Mouse (Mus musculus): ENCODE measurements around the gene Scarf1. TPM values are rescaled to one million over a fixed set of nuclear protein-coding genes. Genes with fewer than 3 reads are reported as not detected.
"Not testable (repeated sequence)": the region's sequence is repeated elsewhere in the genome, so short reads cannot be mapped to it uniquely, and the experiment has no call there.

Gene Scarf1
- polyA plus RNA-seq, 1 experiment from 2014 or later: 5.4 TPM

DNA sequence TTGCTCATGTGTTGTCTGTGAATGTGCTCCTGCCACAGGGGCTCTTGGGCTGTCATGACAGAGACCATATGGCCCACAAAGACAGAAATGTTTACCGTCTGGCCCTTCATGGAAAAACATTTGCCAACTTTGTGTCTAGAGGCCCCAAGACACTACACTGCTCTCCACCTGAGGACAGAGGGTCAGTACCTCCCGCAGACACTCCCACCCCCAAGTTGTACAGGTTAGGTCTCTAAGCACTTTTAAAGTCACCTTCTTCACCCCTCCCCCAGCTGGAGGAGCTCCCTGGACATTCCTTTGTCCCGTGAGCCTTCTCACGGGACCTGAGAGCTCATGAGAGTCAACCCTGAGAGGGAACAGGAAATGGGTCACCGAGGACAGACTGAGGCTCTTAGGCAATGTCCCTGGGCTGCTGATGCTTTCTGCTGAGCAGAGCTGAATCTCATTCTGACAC lies 36.3 kb downstream of the Scarf1 start:
- Histone ChIP-seq H3K27ac (peak overlapping the region; percentile 62), H3K9me3 (no peaks in the 10 kb centered on the region), H3K36me3 (replicated peaks) (no peaks in the 10 kb centered on the region), H3K4me1 (peaks cover 53% of the 10 kb centered on the region), H3K27me3 (ENCODE audit: poor library complexity, severe bottlenecking) (no peaks in the 10 kb centered on the region), H3K4me3 (no peak overlapping the region)
- 59% methylated on average over 5 of the region's 5 CpGs for WGBS
- DNase-seq (ENCODE audit: extremely low spot score, low spot score): no peak

DNA sequence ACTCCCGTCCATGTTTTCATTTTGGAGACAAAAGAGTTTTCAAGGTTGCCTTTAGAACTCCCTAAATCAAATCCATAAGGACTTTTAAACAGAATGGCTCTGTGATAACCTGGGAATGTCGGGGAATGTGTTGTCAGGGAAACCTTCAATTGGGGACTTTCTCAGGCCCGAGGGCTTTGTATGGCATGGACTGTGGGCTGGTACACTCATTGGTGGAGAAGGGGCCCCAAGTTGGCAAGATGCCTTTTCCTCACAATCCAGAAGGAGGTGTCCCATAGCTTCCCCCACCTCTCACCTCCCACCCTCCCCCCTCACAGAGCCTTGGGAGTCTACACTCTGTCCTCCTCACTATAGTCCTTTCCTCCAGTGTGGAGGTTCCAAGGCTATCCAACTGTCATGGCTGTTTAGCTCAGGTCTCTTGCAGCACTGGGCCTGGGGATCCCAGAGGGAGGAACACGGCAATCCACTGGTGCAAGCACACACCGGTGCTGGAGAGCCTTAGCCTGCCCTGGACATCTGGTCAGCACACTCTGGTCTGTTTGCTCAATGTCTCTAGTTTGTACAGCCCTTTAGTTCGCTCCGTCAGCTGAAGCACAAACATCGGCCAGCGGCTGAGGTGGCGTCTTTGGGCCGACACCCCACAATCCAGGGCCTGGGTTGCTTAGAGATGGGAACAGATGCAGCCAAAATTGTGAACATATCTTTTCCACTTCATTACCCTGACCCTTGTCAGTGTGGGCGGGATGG lies 37.0 kb downstream of the Scarf1 start:
- no peaks in the 10 kb centered on the region for H3K9me3 ChIP-seq
- H3K27ac ChIP-seq: peak overlapping the region; percentile 62
- WGBS: 74% methylated on average over 12 of the region's 12 CpGs
- no peaks in the 10 kb centered on the region for H3K36me3 ChIP-seq (replicated peaks)
- H3K27me3 ChIP-seq (ENCODE audit: poor library complexity, severe bottlenecking): no peaks in the 10 kb centered on the region
- H3K4me1 ChIP-seq: peaks cover 52% of the 10 kb centered on the region
- H3K4me3 ChIP-seq: no peak overlapping the region
- no peak for DNase-seq (ENCODE audit: extremely low spot score, low spot score)

DNA sequence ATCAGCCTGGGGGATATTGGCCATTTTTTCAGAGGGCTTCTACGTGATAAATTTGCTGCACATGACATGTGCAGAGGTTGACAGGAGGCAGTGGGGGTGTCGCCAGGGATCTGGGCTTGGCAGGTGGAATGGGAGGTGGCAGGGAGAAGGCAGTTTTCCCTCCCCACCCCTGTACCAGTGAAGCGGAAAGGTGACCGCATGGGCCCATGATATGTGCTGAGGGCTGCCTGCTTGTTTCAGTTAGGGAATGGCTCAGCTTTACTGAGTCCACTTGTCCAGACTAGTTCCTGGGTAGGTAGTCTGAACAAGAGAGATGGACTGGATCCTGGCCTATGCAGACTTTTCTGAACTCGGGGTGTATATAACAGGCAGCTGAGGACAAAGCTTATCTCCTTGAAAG lies 38.0 kb downstream of the Scarf1 start:
- Histone ChIP-seq H3K27me3 (ENCODE audit: poor library complexity, severe bottlenecking) (no peaks in the 10 kb centered on the region), H3K9me3 (no peaks in the 10 kb centered on the region), H3K36me3 (replicated peaks) (no peaks in the 10 kb centered on the region), H3K4me3 (no peak overlapping the region), H3K4me1 (peaks cover 43% of the 10 kb centered on the region), H3K27ac (0 out of 2 replicates have a peak overlapping the region, but pooled peaks have one; percentile 64)
- 93% methylated on average over 5 of the region's 5 CpGs for WGBS
- no peak for DNase-seq (ENCODE audit: extremely low spot score, low spot score)

DNA sequence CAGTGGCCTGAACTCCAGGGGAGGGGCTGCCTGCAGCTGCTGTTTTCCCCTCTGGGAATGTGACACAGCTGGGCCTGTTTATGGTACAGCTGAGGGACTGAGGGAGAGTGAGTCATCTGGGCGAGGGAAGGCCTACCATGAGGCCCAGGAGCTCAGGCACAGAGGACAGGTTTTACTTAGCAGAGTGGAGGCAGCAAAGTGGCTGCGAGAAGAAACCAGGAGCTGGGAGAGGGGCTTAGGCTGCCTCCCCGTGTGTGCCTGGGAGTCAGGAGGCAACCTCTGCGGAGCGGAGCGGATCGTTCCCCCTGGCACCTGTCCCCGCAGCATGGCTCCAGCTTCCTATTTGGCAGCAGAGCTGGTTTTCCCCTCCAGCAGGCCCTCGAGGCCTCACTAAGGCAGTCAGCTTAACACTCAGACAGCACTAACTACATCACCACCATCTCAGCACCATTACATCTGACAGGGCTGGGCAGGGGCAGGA lies 38.7 kb downstream of the Scarf1 start:
- peak overlapping the region; percentile 64 for H3K27ac ChIP-seq
- no peak for DNase-seq (ENCODE audit: extremely low spot score, low spot score)

DNA sequence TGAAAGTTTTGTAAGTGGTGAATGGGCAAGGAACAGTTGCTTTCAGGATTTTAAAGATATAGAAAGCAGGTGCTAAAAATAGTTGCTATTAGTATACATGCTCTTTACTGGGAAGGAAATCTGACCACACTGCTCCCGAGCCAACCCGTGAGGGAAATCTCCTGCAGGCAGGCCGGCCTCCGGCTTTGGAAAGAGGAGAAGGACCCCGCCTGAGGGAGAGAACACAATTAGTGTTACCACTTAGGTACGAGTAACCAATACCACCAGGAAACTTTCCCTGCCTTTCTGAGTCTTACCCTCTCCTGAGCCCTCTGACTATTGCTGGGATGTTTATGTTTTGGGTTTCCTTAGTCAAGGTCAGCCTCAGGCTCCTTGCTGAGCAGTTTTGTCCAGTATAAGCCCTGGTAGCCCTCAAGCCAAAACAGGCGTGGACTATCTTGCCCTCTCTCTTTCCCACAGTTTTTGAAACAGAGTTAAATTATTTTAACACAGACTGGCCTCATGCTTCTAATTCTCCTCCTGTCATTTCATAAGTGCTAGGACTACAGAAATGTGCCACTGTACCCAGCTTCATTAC lies 39.7 kb downstream of the Scarf1 start:
- H3K4me1 ChIP-seq: peaks cover 50% of the 10 kb centered on the region
- DNase-seq (ENCODE audit: extremely low spot score, low spot score): no peak

More for the DNA sequence above, 38.7 kb downstream of the Scarf1 start:
- Histone ChIP-seq H3K4me1 (peaks cover 45% of the 10 kb centered on the region), H3K4me3 (no peak overlapping the region), H3K36me3 (replicated peaks) (no peaks in the 10 kb centered on the region), H3K27me3 (ENCODE audit: poor library complexity, severe bottlenecking) (no peaks in the 10 kb centered on the region), H3K9me3 (no peaks in the 10 kb centered on the region)
- 77% methylated on average over 9 of the region's 9 CpGs for WGBS

DNA sequence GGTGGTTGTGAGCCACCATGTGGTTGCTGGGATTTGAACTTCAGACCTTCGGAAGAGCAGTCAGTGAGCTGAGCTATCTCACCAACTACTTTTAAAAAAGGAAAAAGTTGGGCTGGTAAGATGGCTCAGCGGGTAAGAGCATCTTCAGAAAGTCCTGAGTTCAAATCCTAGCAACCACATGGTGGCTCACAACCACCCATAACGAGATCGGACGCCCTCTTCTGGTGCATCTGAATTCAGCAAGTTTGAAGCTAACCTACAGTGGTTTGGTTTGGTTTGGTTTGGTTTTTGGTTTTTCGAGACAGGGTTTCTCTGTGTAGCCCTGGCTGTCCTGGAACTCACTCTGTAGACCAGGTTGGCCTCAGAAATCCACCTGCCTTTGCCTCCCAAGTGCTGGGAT lies 42.7 kb downstream of the Scarf1 start:
- not testable (repeated sequence) for H3K36me3 ChIP-seq (replicated peaks); H3K9me3 ChIP-seq

More for the DNA sequence above, 39.7 kb downstream of the Scarf1 start:
- no peaks in the 10 kb centered on the region for H3K9me3 ChIP-seq
- no peaks in the 10 kb centered on the region for H3K27me3 ChIP-seq (ENCODE audit: poor library complexity, severe bottlenecking)
- no peak overlapping the region for H3K4me3 ChIP-seq
- WGBS: 42% methylated on average over 7 of the region's 7 CpGs
- no peak overlapping the region for H3K27ac ChIP-seq
- peaks cover 3% of the 10 kb centered on the region; the same call in 1 of the 2 replicates for H3K36me3 ChIP-seq (replicated peaks)

DNA sequence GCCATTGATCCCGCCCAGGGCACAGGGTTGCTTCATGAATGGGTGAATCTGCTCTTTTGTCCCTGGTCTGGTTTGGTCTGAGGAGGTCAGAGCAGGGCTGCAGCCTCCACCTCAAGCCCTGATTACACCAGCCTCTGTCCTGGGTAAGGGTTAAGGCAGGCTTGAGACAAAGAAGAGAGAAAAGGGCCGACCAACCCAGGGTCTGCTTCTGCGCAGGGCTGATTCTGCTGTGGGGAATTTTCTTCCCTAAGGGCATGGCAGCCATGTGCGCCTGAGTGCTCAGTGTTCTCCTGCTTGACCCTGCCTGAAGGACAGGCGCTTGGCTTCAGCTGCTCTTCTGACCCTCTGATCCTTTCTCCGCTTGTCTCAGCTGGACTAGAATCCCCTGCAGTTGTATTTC lies 43.8 kb downstream of the Scarf1 start:
- Histone ChIP-seq H3K27ac (peak overlapping the region; percentile 56), H3K9me3 (no peaks in the 10 kb centered on the region), H3K27me3 (ENCODE audit: poor library complexity, severe bottlenecking) (no peaks in the 10 kb centered on the region), H3K36me3 (replicated peaks) (peaks cover 6% of the 10 kb centered on the region; the same call in 1 of the 2 replicates), H3K4me1 (peaks cover 19% of the 10 kb centered on the region), H3K4me3 (no peak overlapping the region)
- DNase-seq (ENCODE audit: extremely low spot score, low spot score): no peak
- 69% methylated on average over 6 of the region's 6 CpGs for WGBS

More for the DNA sequence above, 42.7 kb downstream of the Scarf1 start:
- WGBS: 89% methylated on average over 6 of the region's 6 CpGs
- not testable (repeated sequence) for DNase-seq (ENCODE audit: extremely low spot score, low spot score); H3K27me3 ChIP-seq (ENCODE audit: poor library complexity, severe bottlenecking); H3K27ac ChIP-seq; H3K4me3 ChIP-seq
- peaks cover 31% of the 10 kb centered on the region for H3K4me1 ChIP-seq

DNA sequence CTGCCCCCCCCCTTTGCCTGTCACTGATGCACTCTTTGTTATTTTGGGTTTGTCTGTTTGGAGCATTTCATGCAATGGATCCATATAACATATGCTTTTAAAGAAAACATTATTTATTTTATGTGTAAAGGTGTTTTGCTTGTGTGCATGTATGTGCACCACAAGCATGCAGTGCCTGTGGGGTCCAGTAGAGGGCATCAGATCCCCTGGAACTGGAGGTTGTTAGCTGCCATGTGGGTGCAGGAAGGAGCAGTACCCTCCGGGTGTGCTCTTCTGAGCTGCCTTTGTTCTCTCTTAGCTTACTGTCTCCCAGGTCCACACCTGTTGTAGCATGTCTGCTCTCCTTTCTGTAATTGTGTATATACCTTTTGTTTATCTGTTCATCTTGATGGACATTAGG lies 44.8 kb downstream of the Scarf1 start:
- peaks cover 10% of the 10 kb centered on the region for H3K4me1 ChIP-seq
- WGBS: 94% methylated on average over 1 of the region's 1 CpGs
- H3K4me3 ChIP-seq: no peak overlapping the region
- peaks cover 6% of the 10 kb centered on the region; the same call in 1 of the 2 replicates for H3K36me3 ChIP-seq (replicated peaks)
- H3K27ac ChIP-seq: no peak overlapping the region
- no peak for DNase-seq (ENCODE audit: extremely low spot score, low spot score)
- no peaks in the 10 kb centered on the region for H3K9me3 ChIP-seq
- H3K27me3 ChIP-seq (ENCODE audit: poor library complexity, severe bottlenecking): no peaks in the 10 kb centered on the region

DNA sequence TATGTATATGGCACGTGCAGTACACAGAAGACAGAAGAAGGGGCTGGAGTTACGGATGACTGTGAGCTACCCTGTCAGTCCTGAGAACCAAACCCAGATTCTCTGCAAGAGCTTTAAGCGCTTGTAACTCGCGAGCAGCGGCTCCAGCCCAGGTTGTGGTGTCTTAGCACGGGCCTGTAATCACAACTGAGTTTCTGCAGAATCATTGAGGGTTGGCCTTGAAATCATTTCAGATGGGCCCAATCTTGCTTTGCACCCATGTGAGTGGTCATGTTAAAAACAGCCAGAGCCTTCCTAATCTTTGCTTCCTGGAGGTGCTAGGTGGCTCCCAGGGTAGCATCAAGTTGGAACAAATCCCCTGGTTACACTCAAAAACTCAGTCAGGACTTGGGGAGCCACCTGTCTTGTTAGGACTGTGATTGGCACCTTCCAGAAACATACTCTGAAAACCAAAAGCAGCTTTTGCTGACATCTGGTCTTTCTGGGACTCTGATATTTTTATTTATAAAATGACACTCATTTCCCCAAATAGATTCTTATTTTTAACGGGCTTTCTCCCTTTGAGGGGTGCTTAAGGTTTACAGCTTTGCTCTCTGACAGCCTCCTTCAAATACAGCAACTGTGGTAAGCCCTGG lies 46.6 kb downstream of the Scarf1 start:
- Histone ChIP-seq H3K36me3 (replicated peaks) (peaks cover 6% of the 10 kb centered on the region; the same call in 1 of the 2 replicates), H3K4me3 (no peak overlapping the region), H3K27ac (no peak overlapping the region), H3K4me1 (peaks cover 7% of the 10 kb centered on the region), H3K9me3 (no peaks in the 10 kb centered on the region), H3K27me3 (ENCODE audit: poor library complexity, severe bottlenecking) (no peaks in the 10 kb centered on the region)
- no peak for DNase-seq (ENCODE audit: extremely low spot score, low spot score)
- WGBS: 93% methylated on average over 8 of the region's 8 CpGs

DNA sequence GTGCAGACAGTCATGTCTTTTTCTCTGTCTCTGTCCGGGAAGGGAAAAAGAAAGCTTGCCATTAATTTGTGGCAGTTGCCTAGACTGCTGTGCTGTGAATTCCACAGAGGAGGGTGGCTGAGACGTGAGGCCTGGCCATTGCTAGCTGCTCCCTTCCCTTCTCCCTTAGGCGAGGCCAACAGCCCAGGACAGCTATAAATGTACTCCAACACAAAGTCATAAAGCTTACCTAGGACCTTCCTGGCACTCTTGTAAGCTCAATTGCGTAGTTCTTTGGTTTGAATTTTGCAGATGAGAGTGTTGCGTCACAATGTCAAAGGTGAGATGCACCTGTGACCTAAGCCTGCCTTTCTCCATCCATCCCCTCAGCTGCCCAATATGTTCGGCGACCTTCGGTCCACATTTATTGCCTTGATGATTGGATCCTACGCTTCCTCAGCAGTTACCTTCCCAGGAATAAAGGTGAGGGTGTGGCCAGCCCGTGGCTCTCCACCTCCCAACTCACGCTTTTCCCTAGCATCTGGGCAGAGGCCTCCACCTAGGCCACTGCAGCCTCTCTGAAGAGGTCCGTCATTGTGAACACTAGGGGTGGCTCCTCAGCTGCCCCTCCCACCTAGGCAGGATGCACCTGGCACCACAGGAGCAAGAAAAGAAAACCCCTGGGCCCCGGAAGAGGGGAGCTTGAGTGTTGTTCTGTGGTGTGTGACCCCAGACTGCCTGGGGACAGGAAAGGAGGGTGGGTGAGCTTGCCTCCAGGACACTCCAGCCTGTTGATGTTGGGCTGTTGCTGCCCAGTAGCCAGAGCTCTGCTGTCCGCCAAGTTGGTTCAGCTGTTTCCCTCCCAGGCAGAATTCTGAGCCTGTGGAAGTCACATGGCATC lies 47.4 kb downstream of the Scarf1 start:
- Histone ChIP-seq H3K27ac (no peak overlapping the region), H3K36me3 (replicated peaks) (peaks cover 6% of the 10 kb centered on the region; the same call in 1 of the 2 replicates), H3K27me3 (ENCODE audit: poor library complexity, severe bottlenecking) (no peaks in the 10 kb centered on the region), H3K9me3 (no peaks in the 10 kb centered on the region), H3K4me3 (no peak overlapping the region), H3K4me1 (peaks cover 7% of the 10 kb centered on the region)
- WGBS: 81% methylated on average over 14 of the region's 14 CpGs
- DNase-seq (ENCODE audit: extremely low spot score, low spot score): no peak

DNA sequence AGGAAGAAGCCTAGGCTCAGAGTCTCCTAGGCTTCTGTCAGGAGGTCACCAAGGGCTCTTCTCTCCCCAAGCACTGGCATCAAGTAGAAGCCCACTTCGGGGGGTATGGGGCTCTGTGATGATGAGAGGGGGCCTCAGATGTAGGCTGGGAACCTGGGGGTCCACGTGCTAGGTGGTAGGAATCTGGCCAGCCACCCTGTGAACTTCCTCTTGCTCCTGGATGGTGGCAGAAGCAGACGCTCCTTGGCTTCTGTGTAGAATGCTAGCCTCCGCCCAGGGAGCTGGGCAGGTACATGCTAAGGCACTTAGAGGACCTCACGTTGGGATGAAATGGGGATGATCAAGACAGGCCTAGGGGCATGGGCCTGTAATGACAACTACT lies 48.1 kb downstream of the Scarf1 start:
- no peak for DNase-seq (ENCODE audit: extremely low spot score, low spot score)
- Histone ChIP-seq H3K27ac (no peak overlapping the region), H3K9me3 (no peaks in the 10 kb centered on the region), H3K4me1 (peaks cover 7% of the 10 kb centered on the region), H3K27me3 (ENCODE audit: poor library complexity, severe bottlenecking) (no peaks in the 10 kb centered on the region), H3K36me3 (replicated peaks) (peaks cover 6% of the 10 kb centered on the region; the same call in 1 of the 2 replicates), H3K4me3 (no peak overlapping the region)
- 85% methylated on average over 5 of the region's 5 CpGs for WGBS

DNA sequence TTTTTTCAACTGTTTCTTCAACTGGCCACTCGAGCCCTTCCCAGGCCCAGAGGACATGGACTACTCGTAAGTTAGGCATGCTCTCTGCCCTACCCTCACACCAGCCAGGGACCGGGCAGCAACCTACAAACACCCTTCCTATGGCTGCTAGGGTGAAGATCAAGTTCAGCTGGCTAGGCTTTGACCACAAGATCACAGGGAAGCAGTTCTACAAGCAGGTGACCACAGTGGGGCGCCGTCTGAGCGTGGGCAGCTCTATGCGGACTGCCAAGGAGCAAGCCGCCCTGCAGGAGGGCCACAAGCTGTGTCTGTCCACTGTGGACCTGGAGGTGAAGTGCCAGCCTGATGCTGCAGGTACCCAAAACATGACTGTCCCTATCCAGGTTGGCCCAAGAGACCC lies 49.5 kb downstream of the Scarf1 start:
- Histone ChIP-seq H3K4me3 (no peak overlapping the region), H3K36me3 (replicated peaks) (peaks cover 9% of the 10 kb centered on the region; the same call in 1 of the 2 replicates), H3K27ac (no peak overlapping the region), H3K4me1 (no peaks in the 10 kb centered on the region; the same call in 1 of the 2 replicates), H3K27me3 (ENCODE audit: poor library complexity, severe bottlenecking) (no peaks in the 10 kb centered on the region), H3K9me3 (no peaks in the 10 kb centered on the region)
- DNase-seq (ENCODE audit: extremely low spot score, low spot score): no peak
- 82% methylated on average over 8 of the region's 8 CpGs for WGBS
